Mouse (Mus musculus): ENCODE data around the gene Itgad. TPM values are rescaled to one million over a fixed set of nuclear protein-coding genes. Genes with fewer than 3 reads are reported as not detected.

The Itgad gene
- 100 to 1,000 TPM; 222 to 241 TPM for total RNA-seq (2023)

GRCm38 (mm10) chr7:128154076-128154475, at the start of gene Itgad:
Gene Itgad, plus strand, starts transcription at chr7:128154376.

DNA sequence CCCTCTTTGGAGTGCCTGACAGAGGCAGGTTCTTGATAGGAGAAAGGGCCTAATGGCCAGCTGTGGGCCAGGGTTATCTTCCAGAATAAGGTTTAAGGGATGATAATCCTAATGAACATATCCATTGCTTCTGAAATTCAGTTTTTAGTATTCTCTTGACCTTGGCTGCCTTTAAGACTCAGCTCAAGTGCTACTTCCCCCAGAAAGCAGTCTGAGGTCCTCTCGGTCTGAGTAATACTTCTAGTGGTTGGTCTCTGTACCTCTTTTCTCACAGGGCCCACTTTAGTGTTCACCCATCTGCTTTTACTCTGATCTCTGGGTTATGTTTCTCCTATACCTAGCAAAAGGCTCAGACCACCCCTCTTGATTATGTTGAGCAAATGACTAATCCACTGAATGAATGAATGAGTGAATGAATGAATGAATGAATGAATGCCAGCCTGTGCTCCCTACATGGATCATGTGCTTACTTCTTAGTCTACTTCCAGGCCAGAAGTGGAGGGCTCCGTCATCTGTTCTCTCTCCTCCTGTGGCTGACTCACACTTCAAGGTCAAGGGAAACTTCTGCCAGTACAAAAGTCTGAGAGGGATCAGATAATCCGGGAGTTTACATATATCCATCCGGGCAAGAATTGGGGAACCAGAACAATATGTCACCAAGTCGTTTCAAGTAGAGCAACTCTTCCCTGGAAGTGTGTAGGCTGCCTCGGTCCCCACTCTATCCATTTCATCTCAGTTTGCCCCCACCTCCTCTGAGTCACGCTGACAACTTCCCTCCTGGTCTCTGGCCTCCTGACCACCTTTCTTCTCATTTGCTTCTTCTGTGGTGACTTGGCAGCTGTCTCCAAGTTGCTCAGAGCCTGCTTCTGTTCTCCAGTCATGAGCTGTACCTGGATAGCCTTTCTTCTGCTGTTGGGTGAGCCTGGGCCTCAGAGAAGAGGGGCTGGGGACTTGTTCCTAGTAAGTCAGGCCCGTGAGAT, 25.1 kb upstream of the Itgad start, which contains the start of gene Itgax:
Gene Itgax, plus strand, starts transcription at position 807 of the 980 bp plus-strand sequence.

DNA sequence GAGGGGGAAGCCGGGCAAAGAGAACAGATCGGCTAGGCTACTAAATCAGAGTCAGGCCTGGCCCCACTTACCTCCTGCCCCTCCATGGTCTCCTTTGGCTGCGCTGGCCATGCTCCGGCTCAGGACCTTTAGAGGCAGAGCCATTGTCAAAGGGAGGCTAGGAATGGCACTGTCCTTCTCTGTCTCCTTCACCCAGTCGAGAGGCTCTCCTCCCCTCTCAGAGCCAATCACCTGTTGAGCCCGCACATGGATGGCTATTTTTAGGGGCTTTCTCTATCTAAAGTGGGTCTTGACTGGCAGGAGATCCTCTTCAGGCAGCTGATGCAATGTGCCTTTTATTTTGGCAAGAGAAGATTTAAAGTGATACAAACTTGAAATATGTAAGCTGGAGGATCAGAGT, 52.0 kb downstream of the Itgad start, which contains the start of gene Cox6a2:
Gene Cox6a2, minus strand, starts transcription at position 236 of the 400 bp plus-strand sequence.

GRCm38 (mm10) chr7:128236856-128237592, 82.8 kb downstream of the Itgad start, which contains the start of gene Armc5:
Gene Armc5, plus strand, starts transcription at chr7:128237342.

DNA sequence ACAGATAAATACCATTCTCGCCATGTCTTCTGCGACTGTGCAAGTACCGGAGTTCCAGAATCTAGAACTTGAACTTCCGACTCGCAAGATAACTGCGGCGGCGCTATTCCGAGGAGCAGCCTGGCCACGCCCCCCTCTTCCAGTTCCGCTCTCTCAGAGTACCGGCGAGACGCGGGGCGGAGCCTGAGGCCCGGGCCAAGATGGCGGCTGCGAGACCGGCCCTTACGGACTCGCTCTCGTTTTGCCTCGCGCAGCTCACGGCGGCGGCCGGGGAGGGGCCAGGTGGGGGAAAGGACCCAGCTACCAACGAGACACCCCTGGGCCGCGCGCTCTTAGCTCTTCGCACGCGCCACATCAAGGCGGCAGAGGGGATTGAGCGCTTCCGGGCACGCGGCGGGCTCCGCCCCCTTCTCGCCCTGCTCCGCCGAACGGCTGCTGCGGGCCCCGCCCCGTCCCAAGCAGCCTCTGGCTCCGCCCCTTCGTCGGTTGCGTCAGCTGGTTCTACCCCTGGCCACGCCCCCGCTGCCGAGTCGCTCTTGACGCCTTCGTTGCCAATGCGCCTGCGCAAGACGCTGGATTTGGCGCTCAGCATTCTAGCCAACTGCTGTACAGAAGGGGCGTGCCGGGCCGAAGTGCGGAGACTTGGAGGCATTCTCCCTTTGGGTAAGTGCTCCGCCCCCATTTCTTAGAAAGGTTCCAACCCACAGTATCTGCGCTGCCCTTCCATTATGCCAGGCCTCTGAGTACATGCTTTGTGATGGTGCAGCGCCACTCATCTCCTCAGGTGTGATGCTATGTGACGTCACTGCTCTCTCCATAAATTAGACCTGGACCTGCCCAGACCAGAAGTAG, 84.0 kb downstream of the Itgad start, which contains the start of gene 9130023H24Rik:
Gene 9130023H24Rik, minus strand, starts transcription at position 105 of the 852 bp plus-strand sequence.

GRCm38 (mm10) chr7:128246496-128247391, 92.6 kb downstream of the Itgad start, which contains the start of gene Tgfb1i1:
Gene Tgfb1i1, plus strand, starts transcription at chr7:128246812.

DNA sequence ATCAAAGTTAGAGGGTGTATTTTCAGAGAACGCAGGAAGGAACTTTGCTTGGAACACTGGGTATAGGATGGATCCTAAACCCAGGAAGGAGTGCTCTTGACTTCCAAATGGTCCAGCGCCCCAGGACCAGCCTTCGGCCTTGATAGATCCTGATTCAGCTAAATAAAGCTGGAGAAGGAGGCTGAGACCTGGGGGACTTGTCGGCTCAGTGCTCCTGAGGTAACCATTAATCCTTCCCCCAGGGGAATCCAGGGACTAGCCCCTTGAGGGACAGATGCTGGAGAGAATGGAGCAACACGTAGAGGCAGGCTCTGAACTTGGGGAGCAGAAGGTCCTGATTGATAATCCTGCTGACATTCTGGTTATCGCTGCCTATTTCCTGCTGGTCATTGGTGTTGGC, 111.2 kb downstream of the Itgad start, which contains the start of gene Slc5a2:
Gene Slc5a2, plus strand, starts transcription at position 247 of the 400 bp plus-strand sequence.

Other genes starting within 250 kb of the Itgad start
- 10 to 100 TPM; 28.7 to 31.1 TPM for gene Kat8, start 241.9 kb upstream of the Itgad start, total RNA-seq (2023)
- not detected for gene Prss8, start 224.3 kb upstream of the Itgad start, total RNA-seq (2023)
- gene Prss36, start 207.7 kb upstream of the Itgad start, total RNA-seq (2023) = 1 to 10 TPM in 1 of 2 experiments, under 1 TPM in 1; 0.70 to 1.4 TPM
- gene Fus, start 186.9 kb upstream of the Itgad start, total RNA-seq (2023) = 100 to 1,000 TPM; 505 to 623 TPM
- gene Pycard, start 160.5 kb upstream of the Itgad start, total RNA-seq (2023) = 10 to 100 TPM; 60.4 to 89.0 TPM
- under 1 TPM in 1 of 2 experiments, not detected in 1; 0.64 TPM for gene Trim72, start 150.4 kb upstream of the Itgad start, total RNA-seq (2023)
- 100 to 1,000 TPM; 557 to 582 TPM for gene Itgam, start 91.7 kb upstream of the Itgad start, total RNA-seq (2023)
- gene Gm49368, start 91.7 kb upstream of the Itgad start, total RNA-seq (2023) = 10 to 100 TPM; 12.8 to 19.9 TPM
- 100 to 1,000 TPM; 242 to 261 TPM for gene Itgax, start 24.8 kb upstream of the Itgad start, total RNA-seq (2023)
- not detected for gene Cox6a2, start 52.0 kb downstream of the Itgad start, total RNA-seq (2023)
- gene Armc5, start 83.0 kb downstream of the Itgad start, total RNA-seq (2023) = 10 to 100 TPM; 20.6 to 25.3 TPM
- 1 to 10 TPM; 1.9 to 2.3 TPM for gene 9130023H24Rik, start 83.7 kb downstream of the Itgad start, total RNA-seq (2023)
- gene Tgfb1i1, start 92.4 kb downstream of the Itgad start, total RNA-seq (2023) = 1 to 10 TPM; 1.1 to 1.6 TPM
- gene Slc5a2, start 111.3 kb downstream of the Itgad start, total RNA-seq (2023) = not detected
- gene BC017158, start 143.8 kb downstream of the Itgad start, total RNA-seq (2023) = 10 to 100 TPM; 23.8 to 25.0 TPM